Mouse (Mus musculus) forelimb bud, embryonic 11.5 days (tissue): ENCODE measurements around the gene Nfatc2ip.

Experiments
- DNase-seq: peaks from one replicate; pipeline ENCODE4 v3.0.0-alpha.2; 2012; ENCODE audit warnings: low read depth, low spot score

Gene Nfatc2ip

DNA sequence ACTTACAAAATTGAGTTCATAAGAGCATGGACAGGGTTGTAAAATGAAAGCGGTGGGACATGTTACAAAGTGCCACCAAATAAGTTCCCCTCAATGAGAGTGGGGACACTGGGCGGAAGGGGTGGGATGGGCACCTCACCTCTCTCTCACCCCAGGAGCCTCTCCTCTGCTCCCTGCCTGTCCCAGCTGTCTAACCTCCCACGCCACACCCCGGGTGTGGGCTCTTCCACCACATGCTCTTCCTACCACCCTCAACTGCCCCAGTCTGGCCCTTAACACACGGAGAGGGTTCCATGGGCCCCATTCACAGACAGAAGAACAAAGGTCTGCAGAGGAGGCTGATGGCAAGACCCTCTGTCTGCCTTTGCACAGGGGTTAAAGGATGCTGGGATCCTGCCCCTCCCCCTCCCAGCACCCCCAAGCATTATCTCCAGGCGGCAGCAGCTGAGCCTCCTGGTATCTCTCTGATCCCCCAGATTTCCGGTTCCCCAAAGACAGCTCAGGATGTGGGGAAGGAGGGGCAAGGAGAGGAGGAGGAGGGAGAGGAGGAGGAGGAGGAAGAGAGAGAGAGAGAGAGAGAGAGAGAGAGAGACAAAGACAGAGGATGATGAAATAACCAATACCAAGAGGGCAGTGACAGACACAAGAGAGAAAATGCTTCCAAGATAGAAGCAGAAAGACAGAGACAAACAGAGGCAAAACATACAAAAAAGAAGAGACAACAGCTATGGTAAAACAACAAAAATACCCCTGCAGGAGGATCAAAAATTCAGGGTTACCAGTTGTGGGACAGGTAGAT, 39.5 kb downstream of the Nfatc2ip start:
- no peak for DNase-seq

DNA sequence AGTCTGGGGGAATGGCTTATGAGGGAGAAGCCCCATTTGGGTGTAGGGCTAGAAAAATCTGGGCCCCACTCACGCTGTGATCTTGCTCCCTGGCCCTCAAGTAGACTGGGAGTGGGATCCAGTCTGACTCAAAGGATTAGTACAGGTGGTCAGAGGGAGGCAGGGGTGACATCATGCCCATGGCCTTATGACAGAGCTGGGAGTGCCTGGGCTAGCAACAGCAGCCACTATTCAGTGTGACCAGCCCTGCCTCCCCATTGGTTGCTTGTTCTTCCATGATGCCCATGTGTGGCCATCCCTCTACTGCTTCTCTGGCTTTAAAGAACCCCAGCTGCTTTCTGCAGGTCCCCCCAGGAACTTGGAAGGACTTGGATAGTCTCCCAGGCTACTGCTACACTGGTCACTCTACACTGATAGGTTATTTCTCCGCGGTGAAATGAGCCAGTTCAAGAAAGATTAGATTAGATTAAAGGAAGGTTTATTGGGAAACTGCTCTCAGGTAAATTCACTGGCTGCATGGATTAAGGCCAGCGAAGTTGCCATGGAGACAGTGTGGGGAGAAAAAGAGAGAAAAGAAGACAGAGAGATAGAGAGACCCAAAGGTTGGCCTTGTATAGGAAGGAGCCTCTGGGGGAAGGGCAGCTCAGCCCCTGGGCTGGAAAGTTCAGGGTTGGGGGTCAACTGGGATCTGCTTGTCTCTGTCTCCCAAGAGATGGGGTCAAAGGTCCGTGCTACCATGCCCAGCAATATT, 40.5 kb downstream of the Nfatc2ip start:
- DNase-seq = no peak

DNA sequence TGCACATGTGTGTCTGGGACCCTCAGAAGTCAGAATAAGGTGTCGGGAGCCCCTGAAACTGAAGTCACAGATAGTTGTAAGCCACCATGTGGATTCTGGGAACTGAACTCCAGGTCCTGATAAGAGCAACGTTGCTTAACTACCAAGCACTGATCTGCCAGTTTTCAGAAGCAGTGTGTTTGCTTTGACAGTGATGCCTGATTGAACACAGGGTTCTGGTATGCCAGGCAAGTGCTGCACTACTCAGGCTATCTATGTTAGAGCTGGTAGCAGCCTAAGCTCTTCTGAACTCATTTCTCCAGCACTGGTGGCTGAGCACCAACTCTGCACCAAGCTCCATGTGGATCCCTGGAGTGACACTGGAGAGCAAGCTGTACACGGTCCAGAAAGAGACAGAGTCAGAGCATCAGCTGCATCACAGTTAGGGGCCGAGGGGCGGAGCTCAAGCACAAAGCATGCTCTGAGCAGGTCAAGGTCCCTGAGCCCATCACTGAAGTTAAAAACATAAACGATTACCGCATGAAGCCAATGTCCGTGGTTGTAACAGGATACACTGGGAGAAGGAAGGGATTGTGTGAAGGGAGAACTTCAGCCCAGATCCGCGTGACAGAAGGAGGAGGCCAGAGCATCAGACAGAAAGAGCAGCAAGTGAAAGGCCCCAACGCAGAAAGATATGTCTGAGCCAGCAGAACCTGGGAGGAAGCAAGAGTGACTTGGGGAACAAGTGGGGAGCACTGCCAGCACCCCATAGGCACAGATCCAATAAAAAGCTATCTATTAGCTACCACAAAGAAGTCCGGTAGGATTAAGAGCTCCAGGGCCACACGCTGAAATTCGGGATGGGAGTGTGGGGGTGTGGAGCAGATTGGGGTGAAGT, 41.6 kb downstream of the Nfatc2ip start:
- no peak for DNase-seq

DNA sequence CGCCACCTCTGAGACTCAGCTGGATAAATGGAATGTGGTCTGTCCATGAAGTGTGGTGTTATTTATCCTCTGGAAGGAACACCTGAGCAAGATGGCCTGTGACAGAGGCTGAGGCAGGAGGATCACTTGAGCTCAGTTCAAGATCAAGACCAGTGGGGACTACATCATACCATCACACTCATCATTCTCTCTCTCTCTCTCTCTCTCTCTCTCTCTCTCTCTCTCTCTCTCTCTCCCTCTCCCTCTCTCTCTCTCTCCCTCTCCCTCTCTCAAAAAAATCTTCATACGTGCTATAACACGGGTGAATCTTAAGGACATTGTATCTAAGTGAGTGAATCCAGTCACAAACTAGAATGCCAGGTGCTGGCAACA, 42.6 kb downstream of the Nfatc2ip start:
- no peak for DNase-seq

DNA sequence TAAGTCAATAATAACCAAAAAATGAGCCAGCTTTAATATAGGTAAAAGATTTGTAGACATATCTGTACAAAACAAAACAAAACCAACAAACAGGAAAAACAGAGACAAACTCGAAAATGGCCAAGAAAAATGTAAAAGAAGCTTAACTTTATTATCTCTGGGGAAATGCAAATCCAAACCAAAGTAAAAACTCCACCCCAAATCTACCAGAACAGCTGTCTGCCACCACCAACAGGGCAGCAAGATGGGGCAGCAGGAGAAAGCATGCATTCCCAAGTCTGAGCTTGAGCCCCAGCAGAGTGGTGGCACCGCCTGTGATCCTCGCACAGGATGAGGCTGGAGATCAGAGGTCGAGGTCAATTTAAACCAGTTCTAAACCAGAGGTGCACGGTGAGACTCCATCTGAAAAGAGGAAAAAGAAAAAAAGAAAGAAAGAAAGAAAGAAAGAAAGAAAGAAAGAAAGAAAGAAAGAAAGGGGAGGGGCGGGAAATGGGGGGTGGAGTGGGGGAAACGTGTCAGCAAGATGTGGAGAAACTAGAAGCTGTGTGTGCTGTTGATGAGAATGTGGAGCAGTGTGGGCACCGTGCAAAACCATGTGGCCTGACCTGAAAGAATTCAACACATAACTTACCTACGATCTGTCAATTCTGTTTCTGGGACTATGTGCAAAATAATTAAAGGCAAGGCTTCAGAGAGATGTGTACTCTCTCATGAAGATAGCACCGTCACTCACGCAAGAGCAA, 43.1 kb downstream of the Nfatc2ip start:
- no peak for DNase-seq

- no peak for DNase-seq
Measured at GRCm38 (mm10) chr7:126351419-126351951, 45.1 kb downstream of the Nfatc2ip start.

DNA sequence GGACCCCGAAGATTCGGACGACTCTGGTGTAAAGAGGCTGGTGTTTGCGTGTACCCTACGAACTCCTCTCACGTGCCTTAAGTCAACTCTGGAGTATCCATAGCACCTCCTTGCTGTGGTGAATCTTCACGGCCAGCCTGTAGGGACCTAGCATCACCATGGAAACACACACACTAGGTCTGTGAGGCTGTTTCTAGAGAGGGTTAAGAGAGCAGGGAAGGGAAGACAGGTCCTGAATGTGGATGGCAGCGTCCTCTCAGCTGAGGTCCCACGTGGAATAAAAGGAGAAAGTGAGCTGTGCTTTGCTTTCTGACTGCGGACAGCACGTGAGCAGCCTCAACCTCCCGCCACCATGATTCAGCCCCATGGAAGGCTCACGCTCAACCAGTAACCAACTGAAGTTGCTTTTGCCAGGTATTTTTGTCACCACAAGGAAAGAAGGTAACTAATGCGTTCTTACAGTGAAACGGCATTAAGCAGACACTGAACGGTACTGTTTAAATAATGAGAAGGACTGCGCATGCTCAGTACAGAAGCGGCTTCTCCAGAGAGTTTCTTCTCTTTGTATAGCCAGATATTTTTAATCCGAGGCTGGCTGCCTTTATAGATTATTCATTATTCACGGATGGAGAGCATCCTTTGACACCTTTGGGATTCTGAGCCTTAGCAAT, 45.7 kb downstream of the Nfatc2ip start:
- no peak for DNase-seq

GRCm38 (mm10) chr7:126348293-126348692, 48.2 kb downstream of the Nfatc2ip start:
- no peak for DNase-seq

GRCm38 (mm10) chr7:126347098-126347497, 49.4 kb downstream of the Nfatc2ip start:
- DNase-seq = no peak

- DNase-seq = no peak
Measured at GRCm38 (mm10) chr7:126345969-126346368, 50.6 kb downstream of the Nfatc2ip start.

GRCm38 (mm10) chr7:126345557-126345956, 51.0 kb downstream of the Nfatc2ip start:
- DNase-seq = no peak

DNA sequence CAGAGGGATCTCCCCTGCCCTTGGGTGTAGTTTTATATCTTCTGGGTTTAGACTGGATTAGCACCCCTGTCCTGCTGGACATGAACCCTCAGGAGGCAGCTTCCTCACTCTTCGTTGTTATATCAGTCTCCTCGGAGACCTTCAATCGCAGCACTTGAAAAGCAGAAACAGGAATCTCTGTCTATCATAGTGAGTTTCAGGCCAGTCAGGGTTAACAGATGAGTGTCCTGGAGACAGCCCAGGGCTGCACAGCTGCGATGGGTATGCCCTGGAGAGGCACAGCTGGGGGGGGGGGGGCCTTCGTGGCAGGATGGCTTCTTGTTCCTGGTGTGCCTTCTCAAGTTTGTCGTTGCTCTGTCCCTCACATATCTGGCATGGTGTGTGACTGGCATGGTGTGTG, 55.6 kb downstream of the Nfatc2ip start:
- DNase-seq = no peak

GRCm38 (mm10) chr7:126340206-126340618, 56.3 kb downstream of the Nfatc2ip start:
- DNase-seq = no peak

DNA sequence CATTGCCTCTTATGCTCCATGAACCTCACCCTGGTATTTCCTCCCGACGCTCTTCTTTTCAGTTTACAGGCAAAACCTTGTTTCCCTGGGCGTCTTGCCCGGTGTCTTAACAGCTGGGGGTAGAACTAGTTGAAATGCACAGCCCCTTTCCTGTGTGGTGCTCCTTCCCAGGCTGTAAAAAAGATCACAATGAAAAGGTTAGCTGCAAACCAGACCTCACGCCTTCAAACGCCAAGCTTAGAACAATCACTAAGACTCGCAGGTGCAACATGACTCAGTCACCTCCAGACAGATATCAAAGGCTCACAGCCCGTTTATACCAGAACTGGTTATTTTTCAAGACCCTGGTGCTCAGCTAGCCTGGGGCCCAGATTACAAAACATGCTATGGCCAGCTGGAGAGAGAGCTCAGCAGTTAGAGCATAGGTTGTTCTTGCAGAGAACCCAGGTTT, 57.0 kb downstream of the Nfatc2ip start:
- no peak for DNase-seq

DNA sequence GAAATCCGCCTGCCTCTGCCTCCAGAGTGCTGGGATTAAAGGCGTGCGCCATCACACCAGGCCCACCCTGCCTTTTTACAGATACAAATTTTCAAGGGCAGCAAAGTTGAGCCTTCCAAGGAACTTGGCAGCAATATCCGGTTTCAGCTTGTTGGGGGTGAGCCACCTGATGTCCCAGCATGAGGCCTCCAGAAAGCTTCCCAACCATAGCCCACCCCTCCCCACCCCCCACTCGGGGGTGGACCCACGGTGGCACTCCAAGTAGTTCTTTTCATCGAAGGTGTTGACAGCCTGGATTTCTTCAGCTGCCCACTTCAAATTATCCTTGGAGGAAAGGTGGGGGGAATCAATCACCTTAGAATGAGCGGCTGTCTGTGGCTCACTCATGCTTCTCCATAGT, 57.6 kb downstream of the Nfatc2ip start:
- no peak for DNase-seq

GRCm38 (mm10) chr7:126335556-126335955, 61.0 kb downstream of the Nfatc2ip start:
- DNase-seq = no peak
